Mouse (Mus musculus): ENCODE measurements around the gene Rnf113a2.

Rnf113a2 gene

DNA sequence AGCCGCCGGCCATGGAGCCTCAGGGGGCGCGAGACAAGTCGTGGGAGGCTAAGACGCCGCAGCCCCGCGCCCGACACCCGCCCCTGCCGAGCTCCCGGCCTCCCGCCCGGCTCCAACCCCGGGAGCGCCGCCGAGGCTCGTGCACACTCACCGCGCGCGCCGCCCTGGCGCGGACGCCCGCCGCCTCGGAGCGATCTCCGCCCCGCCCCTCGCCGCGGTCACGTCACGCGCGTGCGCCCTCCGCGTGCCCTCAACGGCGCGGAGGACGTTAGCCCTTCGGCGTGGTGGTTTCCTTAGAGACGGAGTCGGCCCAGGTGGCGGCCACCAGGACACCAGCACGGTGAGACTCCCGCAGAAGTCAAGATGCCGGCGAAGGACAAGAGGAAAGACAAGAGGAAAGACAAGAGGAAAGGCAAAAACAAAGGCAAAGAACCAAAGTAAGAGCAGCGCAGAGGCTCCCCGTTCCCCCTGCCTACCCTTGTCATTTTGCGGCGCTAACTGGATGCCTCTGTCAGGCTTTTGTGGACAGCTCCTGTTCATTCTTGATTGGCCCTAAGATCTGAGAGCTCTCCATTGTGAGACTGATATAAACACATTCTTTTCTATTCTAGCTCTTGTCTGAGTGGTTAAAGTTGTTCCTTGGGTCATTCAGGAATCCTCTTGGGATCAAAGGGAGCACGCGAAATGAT lies 8.0 kb upstream of the Rnf113a2 start, which contains the start of the genes Entpd5 and Bbof1:
Entpd5 (minus strand) TSS at position 211 of the 689 bp plus-strand sequence.
Bbof1 (plus strand) TSS at position 253 of the 689 bp plus-strand sequence.
- WGBS, result 1% methylated on average over 63 of the region's 63 CpGs

GRCm38 (mm10) chr12:84417605-84417922 lies 568 bp downstream of the Rnf113a2 start:
- 41% methylated on average over 18 of the region's 18 CpGs for WGBS

DNA sequence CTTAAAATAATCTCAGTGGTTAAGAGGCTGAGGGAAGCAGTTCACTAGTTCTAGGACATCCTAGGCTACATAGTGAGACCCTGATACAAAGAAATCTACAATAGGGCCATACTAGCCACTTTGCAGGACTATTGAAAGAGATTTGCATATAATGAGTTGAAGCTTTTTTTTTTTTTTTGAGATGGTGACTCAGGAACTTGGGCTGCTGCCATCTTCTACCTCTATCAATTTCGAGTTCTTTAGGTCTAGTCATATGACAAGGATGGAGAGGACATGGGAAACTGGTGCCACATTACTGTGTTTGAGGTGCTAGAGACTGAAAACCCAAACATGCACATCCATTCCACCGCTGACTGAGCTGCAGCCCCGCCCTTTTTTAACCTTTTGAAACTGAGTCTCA lies 7.0 kb downstream of the Rnf113a2 start:
- WGBS, result 60% methylated on average over 3 of the region's 3 CpGs

GRCm38 (mm10) chr12:84429825-84430224 lies 12.8 kb downstream of the Rnf113a2 start:
- 70% methylated on average over 2 of the region's 2 CpGs for WGBS

- 89% methylated on average over 2 of the region's 2 CpGs for WGBS
These were observed 21.7 kb downstream of the Rnf113a2 start for GRCm38 (mm10) chr12:84438697-84439096.

- 78% methylated on average over 4 of the region's 4 CpGs for WGBS
These were observed 25.5 kb downstream of the Rnf113a2 start for GRCm38 (mm10) chr12:84442526-84442925.

- 92% methylated on average over 1 of the region's 1 CpGs for WGBS
These were observed 30.4 kb downstream of the Rnf113a2 start for GRCm38 (mm10) chr12:84447386-84447785.

DNA sequence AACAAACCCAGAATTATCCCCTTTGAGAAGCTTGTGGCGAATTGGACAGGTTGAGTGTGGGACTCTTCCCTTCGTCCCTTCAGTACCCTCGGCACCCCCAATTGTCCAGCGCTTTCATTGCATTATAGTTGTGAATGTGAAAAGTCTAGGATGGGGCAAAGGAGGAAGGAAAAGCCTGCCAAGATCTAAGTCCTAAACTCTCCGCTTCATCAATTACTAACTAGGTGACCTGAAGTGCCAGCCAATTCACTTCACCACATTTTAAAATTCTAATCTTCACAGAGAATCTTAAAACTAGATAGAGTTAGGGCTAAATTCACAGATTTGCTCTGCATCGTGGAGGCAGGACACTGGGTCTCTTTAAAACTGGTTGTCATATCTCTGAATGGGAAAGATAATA lies 31.2 kb downstream of the Rnf113a2 start:
- WGBS, result 85% methylated on average over 6 of the region's 6 CpGs

- 55% methylated on average over 10 of the region's 10 CpGs for WGBS
These were observed 32.9 kb downstream of the Rnf113a2 start for GRCm38 (mm10) chr12:84449887-84450286.

- under 1% methylated on average over 6 of the region's 6 CpGs for WGBS
These were observed 33.3 kb downstream of the Rnf113a2 start for GRCm38 (mm10) chr12:84450351-84450717.

DNA sequence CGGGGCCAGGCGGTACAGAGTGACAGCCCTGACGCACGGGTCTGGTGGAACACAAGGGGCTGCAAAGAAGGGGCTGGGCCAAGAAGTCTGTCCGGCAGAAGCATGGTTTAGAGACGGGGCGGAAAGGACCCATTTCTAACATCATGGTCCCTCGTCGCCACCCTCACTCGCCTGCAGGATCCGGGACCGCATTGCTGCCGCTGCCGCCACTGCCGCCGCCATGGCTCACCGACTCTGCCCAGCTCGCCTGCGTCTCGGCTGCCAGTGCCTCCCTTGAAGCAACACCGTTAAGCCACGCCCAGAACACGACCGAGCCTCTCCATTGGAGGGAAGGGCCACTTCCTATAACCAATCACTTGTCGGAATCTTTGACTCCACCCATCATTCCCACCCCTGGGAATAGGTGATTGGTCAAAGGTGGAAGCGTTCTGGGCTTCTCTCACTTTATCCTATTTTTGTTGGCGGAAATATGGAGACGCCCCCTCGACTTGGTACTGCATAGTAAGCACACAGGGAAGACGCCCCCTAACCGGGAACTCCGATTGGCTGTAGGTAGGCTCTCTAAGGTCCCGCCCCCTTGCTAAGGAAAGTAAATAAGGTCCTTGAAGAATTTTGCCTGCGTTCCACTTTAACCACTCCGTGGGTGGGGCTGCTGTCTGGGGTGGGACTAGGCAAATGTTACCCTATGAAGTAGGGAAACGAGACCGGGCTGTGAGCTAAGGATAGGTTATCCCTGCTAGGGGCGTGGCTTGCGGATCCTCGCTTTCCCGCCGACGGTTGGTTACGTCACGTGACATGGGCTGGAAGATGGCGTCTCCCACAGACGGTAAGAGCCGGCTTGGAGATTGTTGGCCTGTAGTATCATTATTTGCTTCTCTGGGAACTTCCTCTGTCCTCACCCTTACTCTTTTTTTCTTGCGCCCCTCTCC lies 34.0 kb downstream of the Rnf113a2 start, which contains the start of the genes Aldh6a1 and Lin52:
Aldh6a1 (minus strand) TSS at position 287 of the 929 bp plus-strand sequence.
Lin52 (plus strand) TSS at position 705 of the 929 bp plus-strand sequence.
- WGBS, result under 1% methylated on average over 49 of the region's 49 CpGs

DNA sequence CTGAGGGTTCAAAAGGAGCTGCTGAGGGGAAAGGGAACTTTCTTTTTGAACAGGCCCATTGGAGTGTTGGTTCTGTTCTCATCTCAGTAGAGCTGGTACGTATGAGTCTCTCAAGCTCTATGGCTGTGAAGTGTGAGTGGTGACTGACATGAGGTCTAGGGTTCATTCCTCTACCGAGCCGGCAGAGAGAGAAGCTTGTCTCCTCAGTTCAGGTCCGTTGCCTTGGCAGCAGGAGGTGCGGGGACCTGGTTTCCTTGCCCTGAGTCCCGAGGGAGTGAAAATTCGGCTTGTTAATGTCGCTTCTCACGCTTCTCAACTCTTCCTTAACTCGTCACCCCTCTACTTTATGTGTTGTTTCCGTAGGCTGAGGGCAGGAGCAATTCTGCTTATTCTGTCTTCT lies 34.8 kb downstream of the Rnf113a2 start:
- under 1% methylated on average over 11 of the region's 11 CpGs for WGBS

DNA sequence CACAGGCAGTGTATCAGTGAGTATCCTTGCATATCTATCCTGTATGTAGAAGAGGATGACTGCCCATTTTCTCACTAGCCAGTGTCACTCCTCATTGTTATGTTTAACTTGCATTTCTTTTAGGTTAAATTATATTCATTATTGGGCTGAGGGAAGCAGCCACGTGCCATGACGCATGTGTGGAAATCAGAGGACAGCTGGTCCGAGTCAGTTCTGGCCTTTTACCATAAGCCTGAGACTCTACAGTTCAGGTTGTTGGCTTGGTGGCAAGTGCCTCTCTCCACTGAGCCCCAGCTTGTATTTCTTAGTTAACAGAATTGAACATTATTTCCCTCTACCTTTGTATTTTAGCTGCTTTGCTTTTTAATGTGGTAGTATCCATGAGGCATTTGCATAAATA lies 39.9 kb downstream of the Rnf113a2 start:
- WGBS, result 82% methylated on average over 3 of the region's 3 CpGs

DNA sequence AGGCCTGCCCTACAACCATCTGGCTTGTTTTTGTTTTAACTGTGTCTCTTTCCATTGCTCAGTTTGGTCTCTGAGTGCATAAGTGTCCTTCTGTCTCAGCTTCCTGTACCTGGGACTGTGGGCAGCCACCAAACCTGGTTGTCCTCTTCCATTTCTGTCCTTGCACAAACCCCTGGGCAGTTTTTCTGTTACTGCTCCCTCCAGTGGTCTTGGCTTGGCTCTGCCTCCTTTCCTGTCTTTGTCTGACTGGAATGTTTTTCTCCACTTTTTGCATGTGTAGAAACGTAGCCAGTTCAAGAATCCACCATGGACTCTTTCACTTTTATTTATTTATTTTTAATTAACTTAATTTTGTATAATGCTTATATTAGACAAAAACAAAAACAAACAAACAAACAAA lies 42.8 kb downstream of the Rnf113a2 start:
- 67% methylated on average over 1 of the region's 1 CpGs for WGBS

DNA sequence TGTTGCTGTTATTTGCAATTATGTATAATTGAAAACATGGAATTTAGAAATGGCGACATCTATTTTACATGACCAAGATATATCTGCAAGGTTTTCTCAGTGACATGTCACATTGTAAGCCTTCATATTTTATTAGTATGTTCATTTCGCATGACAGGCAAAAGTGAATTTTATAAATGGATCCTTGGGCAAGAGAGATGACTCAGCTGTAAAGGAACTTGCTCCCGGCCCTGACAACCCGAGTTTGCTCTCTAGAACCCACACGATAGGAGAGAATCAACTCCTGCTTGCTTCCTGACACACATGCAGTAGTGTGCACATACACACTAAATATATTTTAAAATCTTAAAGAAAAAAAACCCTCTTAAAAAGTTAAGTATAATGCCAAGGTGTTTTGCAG lies 44.4 kb downstream of the Rnf113a2 start:
- WGBS, result 87% methylated on average over 5 of the region's 5 CpGs

DNA sequence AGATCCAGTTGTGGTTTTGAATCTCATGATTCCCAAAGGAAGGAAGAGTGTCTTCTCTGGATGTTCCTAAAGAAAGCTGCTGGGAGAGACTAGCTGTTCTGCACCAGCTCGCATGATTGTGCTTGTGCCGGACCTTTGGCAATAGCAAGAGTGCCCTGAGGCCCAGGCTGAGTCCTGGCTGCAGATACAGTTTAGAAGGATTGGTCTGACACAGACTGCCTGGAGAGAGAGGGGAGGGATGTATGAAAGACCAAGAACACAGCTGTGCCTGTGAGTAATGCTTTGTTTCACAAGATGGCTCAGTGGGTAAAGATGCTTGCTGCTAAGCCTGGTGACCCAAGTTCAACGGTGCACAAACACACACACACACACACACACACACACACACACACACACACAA lies 45.9 kb downstream of the Rnf113a2 start:
- WGBS, result 67% methylated on average over 3 of the region's 3 CpGs
